Mouse (Mus musculus) hindbrain, embryonic 16.5 days (tissue): ENCODE measurements around the gene Hbb-y. TPM values are rescaled to one million over a fixed set of nuclear protein-coding genes. Genes with fewer than 3 reads are reported as not detected.
"Not testable (repeated sequence)": the region's sequence is repeated elsewhere in the genome, so short reads cannot be mapped to it uniquely, and the experiment has no call there.

Experiments
- ATAC-seq: fragments of 200-750 bp; cut with Nextera tagmentation; 2 replicates; pipeline ENCODE4 v1.8.0; 2017; ENCODE audit warnings: moderate TSS enrichment, moderate library complexity
- H3K27ac ChIP-seq: fragments of 300-500 bp; sonication (generic); 2 replicates; pipeline ENCODE4 v1.5.1; 2014; ENCODE audit warnings: low read depth, mild to moderate bottlenecking, control low read depth, low read length, moderate library complexity
- H3K27me3 ChIP-seq: fragments of 300-500 bp; sonication (generic); replicated peaks from 2 replicates; pipeline ENCODE4 v1.6.1; 2014; ENCODE audit warnings: low read length; ENCODE audit not compliant: control insufficient read depth, insufficient read depth
- H3K36me3 ChIP-seq: fragments of 300-500 bp; sonication (generic); 2 replicates; pipeline ENCODE4 v1.6.1; 2014; ENCODE audit warnings: mild to moderate bottlenecking, low read length, moderate library complexity, mixed read lengths; ENCODE audit not compliant: control insufficient read depth, insufficient read depth
- H3K4me1 ChIP-seq: fragments of 300-500 bp; sonication (generic); 2 replicates; pipeline ENCODE4 v1.6.1; 2014; ENCODE audit warnings: low read depth, low read length; ENCODE audit not compliant: control insufficient read depth, insufficient read depth
- H3K4me2 ChIP-seq: fragments of 300-500 bp; sonication (generic); 2 replicates; pipeline ENCODE4 v1.6.1; 2014; ENCODE audit warnings: mild to moderate bottlenecking, low read length, control low read depth, moderate library complexity
- H3K4me3 ChIP-seq: fragments of 300-500 bp; sonication (generic); 2 replicates; pipeline ENCODE4 v1.5.1; 2014; ENCODE audit warnings: mild to moderate bottlenecking, low read length, control low read depth, moderate library complexity
- H3K9ac ChIP-seq: fragments of 300-500 bp; sonication (generic); 2 replicates; pipeline ENCODE4 v1.6.1; 2014; ENCODE audit warnings: low read depth, mild to moderate bottlenecking, control low read depth, low read length, moderate library complexity
- H3K9me3 ChIP-seq: fragments of 300-500 bp; sonication (generic); 2 replicates; pipeline ENCODE4 v1.6.1; 2014; ENCODE audit warnings: mild to moderate bottlenecking, low read length, moderate library complexity; ENCODE audit not compliant: control insufficient read depth
- WGBS: fragments of 180-500 bp; shearing (Covaris S2); extraction: QIAGEN DNeasy Blood & Tissue Kit; methylation state at CpG from one replicate; pipeline ENCODE4 v1.1.7; 2014; 5-methylcytosine and 5-hydroxymethylcytosine counted together
- polyA plus RNA-seq: library from polyadenylated mRNA; unstranded; fragments of >200 nt; fragmentation: Nextera tagmentation; extraction: Ambion mirVana; gene quantifications from 2 replicates; pipeline ENCODE4 v1.2.1, GENCODE M21; 2015

Hbb-y gene
- polyA plus RNA-seq, 1 experiment from 2014 or later, result 13.4 TPM

DNA sequence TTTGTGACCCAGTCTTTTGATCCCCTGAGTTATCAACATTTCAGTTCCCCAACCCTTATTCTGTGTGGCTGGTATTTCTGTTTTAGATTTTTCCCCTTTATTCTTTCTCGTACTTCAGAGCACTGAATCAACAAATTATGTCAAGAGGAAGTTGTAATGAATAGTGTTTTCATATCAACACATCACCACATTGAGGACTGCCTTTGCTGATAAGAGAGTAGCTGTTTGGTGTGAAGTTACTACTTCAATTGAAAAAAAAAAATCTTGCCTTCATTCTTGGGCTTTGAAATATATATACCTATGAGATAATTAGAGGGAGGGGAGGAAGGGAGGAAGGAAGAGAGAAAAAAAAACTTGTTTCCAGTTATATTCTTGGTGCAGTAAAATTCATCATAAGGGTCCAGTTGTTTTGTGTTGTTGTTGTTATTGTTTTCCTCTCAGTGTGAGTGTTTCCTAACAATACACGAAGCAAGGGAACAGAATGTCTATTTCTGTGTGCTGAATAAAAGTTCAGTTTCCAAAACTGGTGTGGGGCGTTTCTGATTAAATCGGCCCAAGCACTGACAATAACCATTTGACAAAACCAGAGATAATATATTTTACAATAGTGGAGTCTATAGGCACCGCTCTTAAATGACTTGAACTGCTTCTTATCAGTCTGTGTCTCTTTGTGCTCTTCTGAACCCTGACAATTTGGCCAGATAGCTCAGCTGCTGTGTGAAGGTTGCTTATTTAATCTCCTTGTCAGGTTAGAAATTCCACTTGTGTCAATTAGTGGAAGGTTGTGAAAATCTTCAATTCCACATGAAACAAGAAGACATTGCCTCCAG, 43.8 kb downstream of the Hbb-y start:
- Histone ChIP-seq H3K9ac (no peak overlapping the region), H3K36me3 (no peaks in the 10 kb centered on the region), H3K27me3 (no peaks in the 10 kb centered on the region), H3K4me3 (no peak overlapping the region), H3K9me3 (no peaks in the 10 kb centered on the region), H3K4me2 (no peak overlapping the region), H3K27ac (no peak overlapping the region), H3K4me1 (no peaks in the 10 kb centered on the region)
- ATAC-seq, result no peak
- 79% methylated on average over 5 of the region's 5 CpGs for WGBS

DNA sequence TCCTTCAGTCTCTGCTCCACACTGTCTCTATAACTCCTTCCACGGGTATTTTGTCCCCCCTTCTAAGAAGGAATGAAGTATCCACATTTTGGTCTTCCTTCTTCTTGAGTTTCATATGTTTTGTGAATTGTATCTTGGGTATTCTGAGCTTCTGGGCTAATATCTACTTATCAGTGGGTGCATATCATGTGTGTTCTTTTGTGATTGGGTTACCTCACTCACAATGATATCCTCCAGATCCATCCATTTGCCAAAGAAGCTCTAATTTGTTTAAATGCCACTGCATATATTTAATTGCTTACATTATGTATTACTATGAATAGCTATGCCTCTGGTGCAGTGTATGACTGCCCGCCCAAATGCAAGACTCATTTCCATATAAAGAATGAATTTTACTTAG, 44.9 kb downstream of the Hbb-y start:
- H3K4me2 ChIP-seq, H3K9ac ChIP-seq, H3K4me3 ChIP-seq, H3K36me3 ChIP-seq, H3K9me3 ChIP-seq, H3K27me3 ChIP-seq, H3K27ac ChIP-seq, ATAC-seq, H3K4me1 ChIP-seq: not testable (repeated sequence)
- WGBS, result 90% methylated on average over 2 of the region's 2 CpGs

DNA sequence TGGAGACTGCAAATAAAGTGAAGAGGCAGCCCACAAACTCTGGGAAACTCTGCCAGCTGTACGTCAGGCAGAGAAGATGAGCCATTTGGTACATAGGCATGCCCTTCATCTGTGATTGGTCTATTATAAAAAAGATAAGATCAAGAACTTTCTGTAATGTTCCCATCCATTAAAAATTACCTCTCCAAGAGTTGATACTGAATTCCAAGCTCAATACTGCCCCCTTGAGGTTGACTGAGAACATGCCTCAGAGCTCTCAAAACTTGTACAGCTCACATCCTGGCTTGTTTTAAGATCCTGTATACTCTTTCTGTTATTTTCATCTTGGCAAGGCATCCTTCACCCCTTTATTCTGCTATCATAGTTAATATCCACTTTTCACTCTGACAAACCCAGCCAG, 46.2 kb downstream of the Hbb-y start:
- WGBS, result 85% methylated on average over 1 of the region's 1 CpGs
- ATAC-seq, result no peak

More for the DNA sequence above, 46.2 kb downstream of the Hbb-y start:
- Histone ChIP-seq H3K9ac (no peak overlapping the region), H3K4me2 (no peak overlapping the region), H3K27ac (no peak overlapping the region), H3K4me1 (no peaks in the 10 kb centered on the region), H3K36me3 (no peaks in the 10 kb centered on the region), H3K9me3 (no peaks in the 10 kb centered on the region), H3K4me3 (no peak overlapping the region), H3K27me3 (no peaks in the 10 kb centered on the region)

Other genes with a start within 250 kb of the Hbb-y start
- not detected in 2 replicates for gene Olfr620, start 240.7 kb downstream of the Hbb-y start, polyA plus RNA-seq
- not detected in 2 replicates for gene Olfr622, start 210.5 kb downstream of the Hbb-y start, polyA plus RNA-seq
- not detected in 2 replicates for gene Olfr623, start 189.5 kb downstream of the Hbb-y start, polyA plus RNA-seq
- not detected in 2 replicates for gene Olfr624, start 182.0 kb downstream of the Hbb-y start, polyA plus RNA-seq
- not detected in 2 replicates for gene Olfr625-ps1, start 170.5 kb downstream of the Hbb-y start, polyA plus RNA-seq
- not detected in 2 replicates for gene Olfr243, start 138.5 kb downstream of the Hbb-y start, polyA plus RNA-seq
- not detected in 2 replicates for gene Olfr628, start 122.8 kb downstream of the Hbb-y start, polyA plus RNA-seq
- gene Olfr629, start 108.3 kb downstream of the Hbb-y start, polyA plus RNA-seq, result not detected in 2 replicates
- gene Olfr630, start 95.9 kb downstream of the Hbb-y start, polyA plus RNA-seq, result not detected in 2 replicates
- gene Olfr69, start 81.6 kb downstream of the Hbb-y start, polyA plus RNA-seq, result not detected in 2 replicates
- not detected in 2 replicates for gene Olfr68, start 73.5 kb downstream of the Hbb-y start, polyA plus RNA-seq
- not detected in 2 replicates for gene Olfr67, start 61.4 kb downstream of the Hbb-y start, polyA plus RNA-seq
- gene Hbb-bt, start 39.2 kb downstream of the Hbb-y start, polyA plus RNA-seq, result 1,299 and 1,681 TPM in 2 replicates
- 4,904 and 5,594 TPM in 2 replicates for gene Hbb-bs, start 25.1 kb downstream of the Hbb-y start, polyA plus RNA-seq
- not detected in 2 replicates for gene Hbb-bh2, start 12.7 kb downstream of the Hbb-y start, polyA plus RNA-seq
- 0.37 TPM in 1 of 2 replicates, not detected in the other for gene Hbb-bh1, start 10.1 kb downstream of the Hbb-y start, polyA plus RNA-seq
- not detected in 2 replicates for gene Olfr66, start 33.0 kb upstream of the Hbb-y start, polyA plus RNA-seq
- gene Olfr64, start 41.3 kb upstream of the Hbb-y start, polyA plus RNA-seq, result not detected in 2 replicates
- gene Olfr65, start 50.3 kb upstream of the Hbb-y start, polyA plus RNA-seq, result not detected in 2 replicates
- gene Olfr631, start 75.6 kb upstream of the Hbb-y start, polyA plus RNA-seq, result not detected in 2 replicates
- not detected in 2 replicates for gene Olfr632, start 81.1 kb upstream of the Hbb-y start, polyA plus RNA-seq
- not detected in 2 replicates for gene Olfr633, start 91.2 kb upstream of the Hbb-y start, polyA plus RNA-seq
- gene Olfr635, start 117.9 kb upstream of the Hbb-y start, polyA plus RNA-seq, result not detected in 2 replicates
- not detected in 2 replicates for gene Olfr638, start 145.5 kb upstream of the Hbb-y start, polyA plus RNA-seq
- 0.03 TPM in 1 of 2 replicates, not detected in the other for gene Olfr639, start 164.1 kb upstream of the Hbb-y start, polyA plus RNA-seq
- not detected in 2 replicates for gene Olfr640, start 172.4 kb upstream of the Hbb-y start, polyA plus RNA-seq
- gene Olfr641, start 182.2 kb upstream of the Hbb-y start, polyA plus RNA-seq, result not detected in 2 replicates
- not detected in 2 replicates for gene Olfr642, start 199.4 kb upstream of the Hbb-y start, polyA plus RNA-seq
- gene 4930516K23Rik, start 208.2 kb upstream of the Hbb-y start, polyA plus RNA-seq, result not detected in 2 replicates
- gene Olfr644, start 218.7 kb upstream of the Hbb-y start, polyA plus RNA-seq, result not detected in 2 replicates
- gene Olfr645, start 232.2 kb upstream of the Hbb-y start, polyA plus RNA-seq, result not detected in 2 replicates